Mouse (Mus musculus): Measurements from ENCODE around the gene Samd8.

The Samd8 gene

GRCm38 (mm10) chr14:21792250-21792649 is 41.9 kb downstream of the Samd8 start:
- no peak for DNase-seq (ENCODE audit: low spot score)

GRCm38 (mm10) chr14:21800641-21801040 is 50.3 kb downstream of the Samd8 start:
- no peak for DNase-seq (ENCODE audit: low spot score)

- DNase-seq (ENCODE audit: low spot score), result no peak
These were observed 51.3 kb downstream of the Samd8 start for GRCm38 (mm10) chr14:21801624-21802023.

DNA sequence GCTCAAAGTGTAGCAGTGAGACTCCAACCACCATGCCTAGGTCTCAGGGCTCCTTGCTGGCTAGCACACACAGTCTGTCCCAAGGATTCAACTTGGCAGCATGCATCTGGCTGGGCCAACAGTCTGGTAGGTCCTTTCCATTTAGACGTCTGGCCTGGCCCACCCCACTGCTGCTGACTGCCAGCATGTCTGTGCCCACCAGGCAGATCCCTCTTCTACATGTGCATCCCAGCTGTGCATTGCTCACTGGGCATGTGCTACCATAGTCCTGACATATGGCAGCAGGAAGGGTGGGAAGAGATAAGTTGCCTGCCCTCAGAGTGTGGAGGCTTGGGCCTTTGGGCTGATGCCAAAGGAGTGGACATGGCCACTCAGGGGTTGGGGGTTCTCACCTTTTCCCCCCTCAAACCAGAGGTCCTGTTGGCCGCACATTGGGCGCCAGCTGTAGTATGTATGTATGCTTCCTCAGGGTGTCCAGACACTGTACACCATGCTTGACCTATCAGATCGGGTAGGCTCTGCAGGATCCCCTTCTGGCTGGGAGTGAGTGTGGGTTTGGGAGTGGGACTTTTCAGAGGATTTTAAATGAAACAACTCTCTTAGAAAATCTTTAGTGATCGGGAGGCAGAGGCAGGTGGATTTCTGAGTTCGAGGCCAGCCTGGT is 52.3 kb downstream of the Samd8 start:
- DNase-seq (ENCODE audit: low spot score), result no peak

DNA sequence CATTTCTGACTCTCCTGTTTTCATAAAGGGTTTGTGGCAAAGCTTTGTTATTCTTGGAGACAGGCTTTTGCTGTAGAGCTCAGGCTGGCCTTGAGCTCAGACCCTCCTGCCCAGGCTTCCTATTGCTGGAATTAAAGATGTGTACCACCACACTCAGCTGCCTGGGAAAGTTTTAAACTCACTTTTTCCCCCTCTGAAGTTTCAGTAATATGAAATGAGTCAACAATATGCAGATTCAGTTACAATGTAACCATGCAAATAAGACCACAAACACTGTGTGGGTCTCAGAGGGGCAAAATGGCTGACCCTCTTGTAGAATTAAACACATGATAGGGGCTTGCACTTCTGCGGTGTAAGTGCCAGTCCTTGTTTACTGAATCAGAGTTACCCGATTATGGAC is 55.9 kb downstream of the Samd8 start:
- DNase-seq (ENCODE audit: low spot score), result no peak

GRCm38 (mm10) chr14:21806631-21807160 is 56.4 kb downstream of the Samd8 start:
- no peak for DNase-seq (ENCODE audit: low spot score)

GRCm38 (mm10) chr14:21808208-21808922 is 58.0 kb downstream of the Samd8 start:
- no peak for DNase-seq (ENCODE audit: low spot score)

- no peak for DNase-seq (ENCODE audit: low spot score)
These were observed 59.1 kb downstream of the Samd8 start for GRCm38 (mm10) chr14:21809418-21809817.

- no peak for DNase-seq (ENCODE audit: low spot score)
These were observed 61.0 kb downstream of the Samd8 start for GRCm38 (mm10) chr14:21811301-21811700.

DNA sequence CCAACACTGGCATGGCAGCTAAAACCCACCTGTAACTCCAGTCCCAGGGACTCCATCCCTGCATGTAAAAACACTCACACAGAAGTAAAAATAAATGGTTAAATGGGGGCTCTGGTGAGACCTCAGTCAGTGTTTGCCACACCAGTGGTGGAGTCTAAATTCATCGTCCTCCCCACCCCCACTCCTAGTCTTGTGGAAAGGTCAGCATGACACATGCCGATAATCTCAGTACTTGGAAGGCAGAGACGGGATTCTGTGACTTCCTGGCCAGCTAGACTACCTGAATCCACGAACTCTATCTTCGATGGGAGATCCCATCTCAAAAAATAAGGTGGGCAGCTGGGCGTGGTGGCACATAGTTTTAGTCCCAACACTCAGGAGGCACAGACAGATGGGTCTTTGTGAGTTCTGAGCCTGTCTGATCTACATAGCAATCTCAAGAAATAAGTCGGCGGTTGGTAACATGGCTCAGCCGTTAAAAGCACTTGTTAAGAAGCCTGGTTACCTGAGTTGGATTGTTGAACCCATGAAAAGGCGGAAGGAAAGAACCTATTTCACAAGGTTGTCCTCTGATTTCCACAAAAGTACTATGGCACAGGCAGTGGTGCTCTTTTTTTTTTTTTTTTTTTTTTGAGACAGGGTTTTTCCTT is 61.5 kb downstream of the Samd8 start:
- no peak for DNase-seq (ENCODE audit: low spot score)

DNA sequence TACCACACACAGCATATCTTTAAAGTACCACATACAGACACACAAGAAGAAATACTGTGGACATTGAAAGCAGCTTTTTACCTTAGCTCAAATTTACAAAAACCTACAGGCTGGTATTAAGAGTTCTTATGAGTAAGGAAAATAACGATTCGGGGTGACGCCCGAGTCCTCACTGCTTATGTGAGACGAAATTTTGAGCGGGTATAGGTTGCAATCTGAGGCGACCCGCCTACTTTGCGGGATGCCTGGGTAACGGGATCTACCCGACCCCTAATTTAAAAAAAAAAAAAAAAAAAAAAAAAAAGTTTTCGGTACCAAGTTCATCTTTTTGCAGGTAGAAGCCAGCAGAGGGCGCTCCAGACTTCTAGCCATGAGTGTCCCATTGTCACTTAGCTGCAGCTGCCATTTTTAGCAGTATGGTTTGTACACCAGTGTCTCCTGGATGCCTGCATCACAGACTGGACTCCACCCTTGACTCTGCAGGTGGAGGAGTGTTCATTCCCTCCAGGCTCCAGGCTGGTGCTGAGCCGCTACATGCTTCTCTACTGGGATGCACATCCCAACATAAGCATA is 62.3 kb downstream of the Samd8 start:
- DNase-seq (ENCODE audit: low spot score), result peak; percentile 83

- no peak for DNase-seq (ENCODE audit: low spot score)
These were observed 62.9 kb downstream of the Samd8 start for GRCm38 (mm10) chr14:21813216-21813615.

- DNase-seq (ENCODE audit: low spot score), result no peak
These were observed 63.5 kb downstream of the Samd8 start for GRCm38 (mm10) chr14:21813847-21814246.

- no peak for DNase-seq (ENCODE audit: low spot score)
These were observed 64.3 kb downstream of the Samd8 start for GRCm38 (mm10) chr14:21814606-21815005.

DNA sequence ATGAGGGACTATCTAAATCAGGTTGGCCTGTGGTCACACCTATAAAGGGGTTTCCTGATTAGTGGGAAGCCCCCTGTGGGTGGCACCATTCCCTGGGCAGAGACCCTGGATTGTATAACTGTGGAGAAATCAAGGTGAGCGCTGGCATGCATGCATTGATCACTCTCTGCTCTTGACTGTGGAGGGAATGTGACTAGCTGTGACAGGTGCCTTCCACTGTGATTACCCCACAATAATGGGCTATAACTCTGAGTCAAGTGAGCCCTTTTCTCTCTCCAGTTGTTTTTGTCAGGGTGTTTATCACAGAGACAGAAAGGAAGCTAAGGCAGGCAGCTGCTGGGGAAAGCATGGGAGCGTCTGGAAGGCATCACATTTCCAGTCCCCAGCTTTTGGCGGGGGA is 65.9 kb downstream of the Samd8 start:
- no peak for DNase-seq (ENCODE audit: low spot score)

DNA sequence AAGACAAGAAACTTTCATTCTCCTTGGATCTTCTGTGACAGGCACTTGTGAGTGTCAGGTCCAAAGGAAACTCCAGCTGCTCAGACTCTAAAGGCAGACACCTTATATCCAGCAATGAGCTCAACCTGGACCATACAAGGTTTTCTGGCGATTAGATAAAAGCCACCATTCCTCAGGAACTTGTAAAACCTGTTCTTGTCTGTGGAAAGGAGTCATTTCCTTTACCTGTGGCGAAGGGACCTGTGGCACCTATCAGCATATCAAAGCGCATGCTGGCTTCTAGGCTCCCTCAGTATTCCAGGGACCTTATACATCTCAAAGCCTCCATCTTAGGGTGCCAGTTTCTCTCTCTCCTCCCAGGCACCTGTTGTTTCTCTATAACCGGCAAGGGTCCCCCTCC is 67.1 kb downstream of the Samd8 start:
- no peak for DNase-seq (ENCODE audit: low spot score)

GRCm38 (mm10) chr14:21820880-21821505 is 70.7 kb downstream of the Samd8 start:
- DNase-seq (ENCODE audit: low spot score), result no peak

GRCm38 (mm10) chr14:21822307-21822706 is 72.0 kb downstream of the Samd8 start:
- DNase-seq (ENCODE audit: low spot score), result no peak

DNA sequence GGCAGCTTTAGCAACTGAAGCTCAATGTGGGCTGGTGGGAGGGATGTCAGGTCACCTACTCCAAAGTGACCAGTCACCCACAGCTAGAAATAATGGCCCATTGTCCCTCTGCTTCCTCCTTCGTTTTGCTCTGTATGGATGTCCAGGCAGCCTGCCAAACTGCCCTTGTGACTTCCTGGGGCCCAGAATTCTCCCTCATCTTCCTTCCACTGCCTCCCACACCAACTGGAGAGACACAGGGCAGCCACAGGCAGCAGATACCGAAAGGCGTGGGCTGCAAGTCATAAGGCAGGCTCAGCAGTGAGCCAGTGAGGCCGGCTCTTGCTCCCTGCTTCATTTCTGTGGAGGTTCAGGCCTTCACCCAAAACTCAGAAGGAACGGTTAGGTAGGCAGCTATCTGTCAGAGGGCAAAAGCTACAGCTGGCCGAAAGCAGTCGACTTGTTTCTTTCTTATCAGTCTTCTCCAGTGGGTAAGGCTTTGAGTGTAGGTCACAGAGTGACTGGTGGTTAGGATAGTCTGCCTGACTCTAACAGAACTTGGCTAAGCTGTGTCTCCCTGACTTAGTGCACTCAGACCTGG is 72.6 kb downstream of the Samd8 start:
- no peak for DNase-seq (ENCODE audit: low spot score)

DNA sequence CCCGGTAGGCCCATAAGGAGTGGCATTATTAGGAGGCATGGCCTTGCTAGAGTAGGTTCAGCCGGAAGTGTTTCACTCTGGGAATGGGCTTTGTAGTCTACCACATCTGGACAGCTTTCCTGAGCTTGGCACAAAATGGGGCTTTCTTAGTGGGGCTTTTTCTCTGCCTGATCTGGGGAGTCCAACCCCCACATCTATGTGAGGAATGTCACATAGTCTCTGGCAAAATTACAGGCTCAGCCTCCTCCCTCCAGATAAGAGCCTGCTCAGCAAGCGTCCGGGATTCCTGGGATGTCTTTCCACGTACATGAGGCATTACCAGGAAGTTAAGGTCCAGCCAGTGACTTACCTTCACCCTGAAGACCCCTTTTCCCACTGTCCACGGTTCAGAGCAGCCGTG is 73.6 kb downstream of the Samd8 start:
- DNase-seq (ENCODE audit: low spot score), result no peak

DNA sequence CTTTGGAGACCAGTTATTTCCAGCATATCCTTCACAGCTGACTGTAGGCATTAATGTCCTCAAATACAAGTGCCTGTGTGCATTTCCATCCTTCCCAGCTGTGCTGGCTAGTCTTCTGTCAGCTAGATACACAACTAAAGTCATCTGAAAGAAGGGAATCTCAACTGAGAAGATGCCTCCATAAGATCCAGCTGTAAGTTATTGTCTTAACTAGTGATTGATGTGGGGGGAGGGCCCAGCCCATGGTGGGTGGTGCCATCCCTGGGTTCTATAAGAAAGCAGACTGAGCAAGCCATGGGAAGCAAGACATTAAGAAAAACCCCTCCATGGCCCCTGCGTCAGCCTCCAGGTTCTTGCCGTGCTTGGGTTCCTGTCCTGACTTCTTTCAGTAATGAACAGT is 74.6 kb downstream of the Samd8 start, which contains the start of gene Vdac2:
TSS of gene Vdac2 (plus strand) at position 301 of the 400 bp plus-strand sequence.
- no peak for DNase-seq (ENCODE audit: low spot score)
